Mouse (Mus musculus) E14TG2a.4 (cell line): ENCODE measurements around the gene Cngb1.

Source experiments
- CTCF ChIP-seq: conservative IDR thresholded peaks from 2 replicates; pipeline ENCODE4 v1.5.1; 2014; ENCODE audit warnings: low read length
- NANOG ChIP-seq: IDR thresholded peaks from 2 replicates; pipeline ENCODE4 v1.6.1; 2014; ENCODE audit warnings: borderline replicate concordance, low read length, mixed read lengths

DNA sequence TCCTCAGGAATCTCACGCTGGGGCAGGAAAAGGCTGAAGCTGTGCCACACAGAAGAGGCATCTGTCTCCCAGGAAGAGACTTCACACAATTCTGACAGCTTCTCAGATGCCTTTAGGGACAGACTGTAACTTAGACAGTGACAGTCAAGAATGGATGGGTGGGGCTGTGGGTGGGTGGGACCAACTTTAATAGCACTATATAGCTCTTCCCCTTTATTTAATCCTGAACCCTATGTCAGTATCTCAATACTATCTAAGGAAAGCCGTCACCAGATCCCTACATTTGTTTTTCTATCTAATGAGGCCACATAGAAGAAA is 79.3 kb downstream of the Cngb1 start:
- no peak for TF ChIP-seq CTCF
- no peak for TF ChIP-seq NANOG
